Mouse (Mus musculus) heart, embryonic 15.5 days (tissue): ENCODE data around the gene Cwc25. TPM values are rescaled to one million over a fixed set of nuclear protein-coding genes. Genes with fewer than 3 reads are reported as not detected.

ENCODE experiments used
- ATAC-seq: fragments of 200-750 bp; cut with Nextera tagmentation; replicated peaks from 2 replicates; pipeline ENCODE4 v1.8.0; 2017; ENCODE audit warnings: low read depth, moderate TSS enrichment; ENCODE audit not compliant: insufficient number of reproducible peaks, insufficient read depth, low FRiP score
- H3K27ac ChIP-seq: fragments of 300-500 bp; sonication (generic); 2 replicates; pipeline ENCODE4 v1.5.1; 2015; ENCODE audit warnings: mild to moderate bottlenecking, inconsistent platforms
- H3K27me3 ChIP-seq: fragments of 300-500 bp; sonication (generic); 2 replicates; pipeline ENCODE4 v1.6.1; 2015; ENCODE audit warnings: inconsistent platforms
- H3K36me3 ChIP-seq: fragments of 300-500 bp; sonication (generic); 2 replicates; pipeline ENCODE4 v1.6.1; 2015; ENCODE audit warnings: mild to moderate bottlenecking, inconsistent platforms
- H3K4me1 ChIP-seq: fragments of 300-500 bp; sonication (generic); replicated peaks from 2 replicates; pipeline ENCODE4 v1.6.1; 2015; ENCODE audit warnings: inconsistent platforms
- H3K4me2 ChIP-seq: fragments of 300-500 bp; sonication (generic); 2 replicates; pipeline ENCODE4 v1.6.1; 2015; ENCODE audit warnings: inconsistent platforms, mild to moderate bottlenecking, moderate library complexity
- H3K4me3 ChIP-seq: fragments of 300-500 bp; sonication (generic); 2 replicates; pipeline ENCODE4 v1.5.1; 2015; ENCODE audit warnings: mild to moderate bottlenecking, inconsistent platforms
- H3K9ac ChIP-seq: fragments of 300-500 bp; sonication (generic); 2 replicates; pipeline ENCODE4 v1.6.1; 2015; ENCODE audit warnings: mild to moderate bottlenecking, inconsistent platforms
- H3K9me3 ChIP-seq: fragments of 300-500 bp; sonication (generic); replicated peaks from 2 replicates; pipeline ENCODE4 v1.6.1; 2016; ENCODE audit warnings: inconsistent platforms
- WGBS: fragments of 180-500 bp; shearing (Covaris S2); methylation state at CpG from one replicate; pipeline ENCODE4 v1.1.7; 2015; ENCODE audit warnings: mixed read lengths; 5-methylcytosine and 5-hydroxymethylcytosine counted together
- polyA plus RNA-seq: library from polyadenylated mRNA; unstranded; fragments of >200 nt; fragmentation: Nextera tagmentation; extraction: Ambion mirVana; gene quantifications from 2 replicates; pipeline ENCODE4 v1.2.1, GENCODE M21; 2015

Cwc25 gene
- polyA plus RNA-seq, 1 experiment from 2014 or later = 9.5 TPM

DNA sequence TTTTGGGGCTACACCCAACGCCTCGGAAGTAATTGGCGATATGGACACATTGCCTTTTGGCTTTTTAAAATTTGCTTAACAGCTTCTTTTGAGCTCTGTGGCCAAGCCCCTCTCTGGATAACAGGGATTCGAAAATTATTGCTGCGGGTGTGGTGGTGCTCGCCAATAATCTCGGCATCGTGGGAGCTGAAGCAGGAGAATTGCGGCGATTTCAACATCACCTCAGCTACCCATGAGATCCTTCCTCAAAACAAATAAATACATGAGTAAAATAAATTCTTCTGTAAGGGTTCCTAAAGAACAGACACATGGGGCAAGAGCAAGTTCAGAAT, 16.2 kb upstream of the Cwc25 start:
- H3K27me3 ChIP-seq = no peaks in the 10 kb centered on the region
- H3K27ac ChIP-seq = peak overlapping the region; percentile 90
- H3K9me3 ChIP-seq = no peaks in the 10 kb centered on the region
- WGBS = under 1% methylated on average over 10 of the region's 10 CpGs
- no peak for ATAC-seq
- peak overlapping the region; percentile 98 for H3K9ac ChIP-seq
- peak overlapping the region; percentile 69 for H3K4me2 ChIP-seq
- H3K4me3 ChIP-seq = peak overlapping the region; percentile 84
- peaks cover 22% of the 10 kb centered on the region for H3K4me1 ChIP-seq
- peaks cover 34% of the 10 kb centered on the region for H3K36me3 ChIP-seq

DNA sequence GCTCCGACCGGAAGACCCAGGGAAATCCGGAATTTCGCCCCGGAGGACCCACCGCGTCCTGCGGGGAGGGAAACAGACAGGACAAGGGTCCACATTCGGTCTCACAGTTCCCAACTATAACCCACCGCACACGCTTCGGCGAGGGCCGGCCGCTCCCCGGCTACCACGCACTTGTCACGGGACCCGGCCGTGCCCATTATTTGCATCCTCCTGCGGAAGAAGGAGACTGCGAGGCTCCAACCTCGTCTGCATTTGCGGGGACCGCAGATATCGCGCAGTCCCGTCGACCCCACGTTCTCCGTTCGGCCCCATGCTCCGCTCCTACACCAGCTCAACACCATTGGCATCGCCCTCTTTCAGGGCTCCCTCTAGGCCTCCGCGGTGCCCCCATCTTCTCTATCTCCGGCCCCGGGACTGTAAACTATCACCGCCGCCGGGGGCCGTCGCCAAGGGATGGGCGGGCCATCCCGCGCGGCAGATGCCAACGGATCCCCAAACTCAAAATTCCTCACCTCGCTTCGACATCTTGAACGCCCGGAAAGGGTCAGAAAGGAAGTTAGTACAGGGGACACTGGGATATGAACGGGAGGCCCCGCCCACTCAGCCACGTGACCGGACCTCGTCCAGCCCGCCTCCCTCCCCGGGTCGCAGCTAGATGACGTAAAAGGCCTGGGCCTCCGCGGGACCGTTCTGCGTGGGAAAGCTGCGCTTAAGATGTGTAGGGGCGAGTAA, 15.6 kb upstream of the Cwc25 start, which contains the start of gene Rpl23:
Gene Rpl23 (minus strand): TSS at position 606 of the 732 bp plus-strand sequence.
- Histone ChIP-seq H3K9ac (peak within 1 kb of the TSS; percentile 98), H3K9me3 (no peaks in the 10 kb centered on the region), H3K4me1 (peaks cover 22% of the 10 kb centered on the region), H3K36me3 (peaks cover 39% of the 10 kb centered on the region), H3K27ac (peak within 1 kb of the TSS; percentile 90), H3K4me3 (peak within 1 kb of the TSS; percentile 84), H3K27me3 (no peaks in the 10 kb centered on the region), H3K4me2 (peak within 1 kb of the TSS; percentile 69)
- WGBS = under 1% methylated on average over 67 of the region's 67 CpGs
- peak; percentile 96 for ATAC-seq

DNA sequence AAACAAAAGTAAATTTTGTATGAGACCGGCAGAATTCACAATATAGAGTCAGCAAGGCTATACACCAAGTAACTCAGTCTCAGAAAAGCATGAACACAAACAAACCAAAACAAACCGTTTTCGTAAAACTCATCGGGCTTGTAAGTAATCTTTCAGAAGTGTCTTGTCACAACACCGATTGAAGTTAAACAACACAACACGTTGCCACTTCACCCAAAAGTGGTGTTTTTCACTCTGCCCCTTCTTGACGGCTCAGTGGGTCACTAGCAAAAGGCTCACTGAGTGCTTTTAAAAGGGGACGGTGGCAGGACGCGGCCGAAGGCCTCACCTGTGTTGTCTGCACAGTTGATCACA, 15.1 kb upstream of the Cwc25 start:
- H3K36me3 ChIP-seq = peaks cover 45% of the 10 kb centered on the region
- no peaks in the 10 kb centered on the region for H3K9me3 ChIP-seq
- H3K27ac ChIP-seq = peak overlapping the region; percentile 90
- peak overlapping the region; percentile 98 for H3K9ac ChIP-seq
- no peak for ATAC-seq
- peak overlapping the region; percentile 84 for H3K4me3 ChIP-seq
- H3K27me3 ChIP-seq = no peaks in the 10 kb centered on the region
- H3K4me2 ChIP-seq = peak overlapping the region; percentile 69
- H3K4me1 ChIP-seq = peaks cover 22% of the 10 kb centered on the region
- 1% methylated on average over 11 of the region's 11 CpGs for WGBS

DNA sequence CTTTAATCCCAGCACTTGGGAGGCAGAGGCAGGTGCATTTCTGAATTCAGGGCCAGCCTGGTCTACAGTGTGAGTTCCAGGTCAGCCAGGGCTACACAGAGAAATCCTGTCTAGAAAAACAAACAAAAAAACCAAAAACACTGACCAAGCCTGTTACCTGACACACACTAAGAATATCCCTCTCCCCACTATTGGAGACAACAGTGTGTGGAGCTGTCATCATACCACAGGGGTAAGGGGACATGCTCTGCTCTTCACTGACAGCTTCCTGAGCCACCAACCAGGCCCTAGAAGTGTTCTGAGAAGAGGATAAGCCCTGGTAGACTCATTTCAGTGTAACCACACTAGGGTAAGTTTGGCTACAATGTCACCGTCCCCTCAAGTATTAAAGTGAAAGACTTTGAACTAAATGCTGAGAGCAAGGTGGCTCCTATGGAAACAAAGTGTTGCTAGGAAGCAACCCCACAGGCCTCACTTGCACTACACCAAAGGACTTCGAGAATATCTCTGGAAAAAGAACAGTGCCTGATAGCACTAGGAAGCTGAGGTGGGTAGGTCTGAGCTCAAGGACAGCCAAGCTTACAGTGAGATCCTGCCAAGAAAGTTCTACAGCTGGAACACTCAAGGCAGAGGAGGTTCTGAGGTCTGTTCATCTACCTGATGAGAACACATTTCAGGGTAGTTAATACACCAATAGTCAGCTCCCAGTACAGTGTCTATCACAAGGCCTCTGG, 13.8 kb upstream of the Cwc25 start:
- WGBS = 60% methylated on average over 2 of the region's 2 CpGs
- Histone ChIP-seq H3K4me1 (peaks cover 22% of the 10 kb centered on the region), H3K4me3 (peak overlapping the region; percentile 84), H3K27me3 (no peaks in the 10 kb centered on the region), H3K9ac (peak overlapping the region; percentile 98; the same call in 1 of the 2 replicates), H3K27ac (no peak overlapping the region), H3K9me3 (no peaks in the 10 kb centered on the region), H3K4me2 (peak overlapping the region; percentile 69), H3K36me3 (peaks cover 55% of the 10 kb centered on the region)
- ATAC-seq = no peak

- H3K27me3 ChIP-seq = no peaks in the 10 kb centered on the region
- no peak overlapping the region for H3K27ac ChIP-seq
- ATAC-seq = no peak
- peaks cover 22% of the 10 kb centered on the region for H3K4me1 ChIP-seq
- no peaks in the 10 kb centered on the region for H3K9me3 ChIP-seq
- H3K9ac ChIP-seq = no peak overlapping the region
- peaks cover 55% of the 10 kb centered on the region for H3K36me3 ChIP-seq
- H3K4me2 ChIP-seq = no peak overlapping the region
- no peak overlapping the region for H3K4me3 ChIP-seq
- 98% methylated on average over 1 of the region's 1 CpGs for WGBS
Observed at GRCm38 (mm10) chr11:97778918-97779317, 12.6 kb upstream of the Cwc25 start.

DNA sequence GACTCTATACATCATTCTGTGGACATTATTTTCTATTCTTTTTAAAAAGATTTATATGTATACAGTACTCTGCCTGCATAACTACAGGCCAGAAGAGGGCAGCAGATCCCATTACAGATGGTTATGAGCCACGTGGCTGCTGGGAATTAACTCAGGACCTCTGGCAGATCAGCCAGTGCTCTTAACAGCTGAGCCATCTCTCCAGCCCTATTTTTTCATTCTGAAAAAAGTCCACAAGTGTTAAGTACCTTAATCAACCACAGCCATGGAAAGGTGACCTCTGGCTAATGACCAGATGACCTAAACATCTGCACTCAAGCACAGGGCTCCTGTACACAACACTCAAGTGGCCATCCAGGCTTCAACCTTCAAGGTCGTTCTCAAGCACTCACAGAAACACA, 10.8 kb upstream of the Cwc25 start:
- Histone ChIP-seq H3K9ac (no peak overlapping the region), H3K36me3 (peaks cover 55% of the 10 kb centered on the region), H3K27ac (no peak overlapping the region), H3K4me2 (no peak overlapping the region), H3K4me1 (peaks cover 19% of the 10 kb centered on the region), H3K9me3 (no peaks in the 10 kb centered on the region), H3K27me3 (no peaks in the 10 kb centered on the region), H3K4me3 (no peak overlapping the region)
- no peak for ATAC-seq
- 42% methylated on average over 2 of the region's 2 CpGs for WGBS

GRCm38 (mm10) chr11:97776497-97777128, 10.3 kb upstream of the Cwc25 start:
- peaks cover 19% of the 10 kb centered on the region for H3K4me1 ChIP-seq
- no peaks in the 10 kb centered on the region for H3K9me3 ChIP-seq
- ATAC-seq = no peak
- no peak overlapping the region for H3K4me3 ChIP-seq
- no peaks in the 10 kb centered on the region for H3K27me3 ChIP-seq
- WGBS = 68% methylated on average over 5 of the region's 5 CpGs
- peaks cover 55% of the 10 kb centered on the region for H3K36me3 ChIP-seq
- H3K9ac ChIP-seq = no peak overlapping the region
- H3K4me2 ChIP-seq = no peak overlapping the region
- no peak overlapping the region for H3K27ac ChIP-seq

DNA sequence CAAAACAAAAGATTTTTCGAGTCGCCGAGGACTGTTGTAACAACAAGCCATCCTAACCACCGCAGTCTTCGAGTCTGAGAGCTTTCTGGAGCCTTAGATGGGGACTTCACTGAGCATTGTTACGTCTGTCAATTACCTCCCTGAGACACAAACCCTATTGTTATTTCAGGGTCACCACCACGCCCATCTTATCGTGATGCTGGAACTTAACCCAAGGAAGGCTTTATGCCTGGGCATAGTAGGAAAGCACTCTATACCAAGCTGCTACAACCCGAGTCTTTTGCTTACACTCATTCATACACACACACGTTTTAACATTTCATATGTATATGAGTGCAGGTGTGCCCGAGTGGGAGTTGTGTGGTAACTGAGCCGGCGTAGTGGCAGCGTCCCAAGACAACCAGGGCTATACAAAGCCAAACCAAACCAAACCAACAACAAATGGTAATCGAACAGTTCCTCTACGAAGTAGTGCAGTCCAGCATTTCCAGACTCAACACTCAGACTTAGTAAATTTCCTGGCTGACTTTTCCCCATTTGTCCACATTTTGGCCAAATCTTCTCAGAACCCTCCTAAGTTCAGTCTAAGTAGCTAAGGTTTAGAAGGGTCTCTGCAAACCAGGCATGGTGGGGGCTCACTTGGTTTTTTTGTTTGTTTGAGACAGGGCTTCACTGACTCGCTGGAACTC, 9.6 kb upstream of the Cwc25 start, which contains the start of gene 1700001P01Rik:
Gene 1700001P01Rik (minus strand): TSS at position 111 of the 689 bp plus-strand sequence.
- peaks cover 53% of the 10 kb centered on the region for H3K36me3 ChIP-seq
- no peak within 1 kb of the TSS for H3K4me3 ChIP-seq
- no peak within 1 kb of the TSS for H3K9ac ChIP-seq
- WGBS = 54% methylated on average over 17 of the region's 17 CpGs
- H3K4me1 ChIP-seq = peaks cover 15% of the 10 kb centered on the region
- no peak for ATAC-seq
- no peaks in the 10 kb centered on the region for H3K27me3 ChIP-seq
- H3K27ac ChIP-seq = no peak within 1 kb of the TSS
- H3K9me3 ChIP-seq = no peaks in the 10 kb centered on the region
- no peak within 1 kb of the TSS for H3K4me2 ChIP-seq

GRCm38 (mm10) chr11:97775186-97775585, 8.8 kb upstream of the Cwc25 start:
- no peak for ATAC-seq
- no peaks in the 10 kb centered on the region for H3K9me3 ChIP-seq

DNA sequence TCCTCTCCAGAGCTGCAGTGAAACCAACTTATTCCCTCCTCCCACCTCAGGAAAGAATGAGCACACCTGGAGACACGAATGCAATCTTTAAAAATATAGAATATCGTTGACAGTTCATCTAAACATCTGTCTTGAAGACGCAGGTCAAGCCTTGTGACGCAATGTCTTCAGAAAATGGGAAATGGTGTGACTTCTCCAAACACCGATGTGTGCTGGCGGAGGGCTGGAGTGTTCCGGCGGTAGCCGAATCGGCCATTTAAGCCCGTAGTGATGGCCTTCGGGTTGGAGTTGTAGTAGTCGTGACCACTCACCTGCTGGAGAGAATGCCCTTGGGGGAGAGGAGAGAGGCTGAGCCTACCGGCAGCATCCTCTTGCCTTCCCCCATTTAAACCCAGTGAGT, 5.1 kb upstream of the Cwc25 start:
- Histone ChIP-seq H3K9me3 (no peaks in the 10 kb centered on the region), H3K27ac (no peak overlapping the region), H3K4me3 (no peak overlapping the region), H3K4me2 (no peak overlapping the region), H3K36me3 (peaks cover 10% of the 10 kb centered on the region; the same call in 1 of the 2 replicates), H3K9ac (no peak overlapping the region), H3K4me1 (peaks cover 4% of the 10 kb centered on the region; the same call in 1 of the 2 replicates), H3K27me3 (no peaks in the 10 kb centered on the region)
- ATAC-seq = no peak
- WGBS = 71% methylated on average over 14 of the region's 14 CpGs

More at GRCm38 (mm10) chr11:97775186-97775585, 8.8 kb upstream of the Cwc25 start:
- Histone ChIP-seq H3K9ac (no peak overlapping the region), H3K27me3 (no peaks in the 10 kb centered on the region), H3K36me3 (peaks cover 46% of the 10 kb centered on the region), H3K4me2 (no peak overlapping the region), H3K27ac (no peak overlapping the region), H3K4me1 (peaks cover 8% of the 10 kb centered on the region), H3K4me3 (no peak overlapping the region)
- 78% methylated on average over 13 of the region's 13 CpGs for WGBS

DNA sequence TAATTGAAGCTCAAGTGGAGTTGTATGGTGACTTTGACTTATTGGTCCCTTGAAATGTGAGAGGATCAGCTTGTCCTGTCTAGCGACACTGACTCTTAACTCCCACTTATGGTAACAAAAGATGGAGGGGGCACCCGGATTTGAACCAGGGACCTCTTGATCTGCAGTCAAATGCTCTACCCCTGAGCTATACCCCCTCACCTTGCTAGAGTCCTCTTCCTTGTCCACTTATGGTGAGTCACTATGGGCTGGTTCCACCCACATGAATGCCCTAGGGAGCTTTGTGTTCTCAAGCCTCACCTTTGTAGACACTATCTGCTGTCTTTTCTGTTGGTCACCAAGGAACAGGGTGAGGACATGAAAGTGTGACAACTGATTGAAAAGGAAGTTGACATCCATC, 3.3 kb upstream of the Cwc25 start:
- no peak for ATAC-seq
- H3K4me3 ChIP-seq = no peak overlapping the region
- peaks cover 16% of the 10 kb centered on the region for H3K4me1 ChIP-seq
- no peak overlapping the region for H3K9ac ChIP-seq
- 23% methylated on average over 2 of the region's 2 CpGs for WGBS
- H3K9me3 ChIP-seq = no peaks in the 10 kb centered on the region
- no peak overlapping the region for H3K4me2 ChIP-seq
- no peak overlapping the region for H3K27ac ChIP-seq
- H3K36me3 ChIP-seq = no peaks in the 10 kb centered on the region
- H3K27me3 ChIP-seq = no peaks in the 10 kb centered on the region
